Mouse (Mus musculus) adrenal gland, adult (tissue): ENCODE data around the gene Gm19345.

Experiments used
- DNase-seq, 2 experiments: peaks; one replicate each; pipeline ENCODE4 v3.0.0; 2022 to 2023; ENCODE audit warnings: low spot score in 1 of 2; ENCODE audit not compliant: inconsistent age in 2 of 2

The Gm19345 gene

DNA sequence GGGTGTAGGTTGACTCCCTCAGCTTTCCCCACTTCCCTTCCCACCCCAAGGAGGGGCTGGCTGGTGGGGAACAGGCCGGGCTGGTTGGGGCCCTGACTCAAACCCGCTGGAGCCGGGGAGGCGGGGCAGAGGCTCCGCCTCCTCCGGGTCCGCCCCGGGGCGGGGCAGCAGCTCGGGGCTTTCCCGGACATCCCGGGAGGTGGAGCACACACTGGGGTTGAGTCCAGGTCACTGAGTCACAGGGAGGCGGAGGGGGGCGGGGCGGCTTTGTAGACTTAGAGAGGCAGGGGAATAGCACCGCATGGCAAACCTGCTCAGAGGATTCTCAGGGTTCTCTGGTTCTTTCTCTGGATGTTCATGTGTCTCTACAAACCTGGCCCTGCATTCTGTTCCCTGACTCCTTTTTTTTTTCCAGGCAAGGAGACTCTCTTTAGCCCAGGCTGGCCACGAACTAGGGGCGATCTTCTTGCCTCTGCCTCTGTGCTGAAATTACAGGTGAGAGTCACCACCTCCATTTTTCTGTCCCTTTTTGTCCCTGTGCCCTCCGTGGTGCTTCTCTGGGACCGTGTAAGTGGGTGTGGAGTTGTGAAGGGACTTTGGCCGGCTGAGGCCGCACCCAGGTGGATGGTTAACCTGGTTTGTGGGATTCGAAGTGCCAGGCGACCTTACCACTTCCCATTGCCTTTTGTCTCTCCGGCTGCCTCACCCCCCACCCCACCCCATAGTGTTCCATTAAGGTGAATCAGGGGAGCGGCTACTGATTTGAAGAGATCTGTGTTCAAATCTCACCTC lies 27.4 kb upstream of the Gm19345 start:
- DNase-seq, result peak; percentile 95 to 98

DNA sequence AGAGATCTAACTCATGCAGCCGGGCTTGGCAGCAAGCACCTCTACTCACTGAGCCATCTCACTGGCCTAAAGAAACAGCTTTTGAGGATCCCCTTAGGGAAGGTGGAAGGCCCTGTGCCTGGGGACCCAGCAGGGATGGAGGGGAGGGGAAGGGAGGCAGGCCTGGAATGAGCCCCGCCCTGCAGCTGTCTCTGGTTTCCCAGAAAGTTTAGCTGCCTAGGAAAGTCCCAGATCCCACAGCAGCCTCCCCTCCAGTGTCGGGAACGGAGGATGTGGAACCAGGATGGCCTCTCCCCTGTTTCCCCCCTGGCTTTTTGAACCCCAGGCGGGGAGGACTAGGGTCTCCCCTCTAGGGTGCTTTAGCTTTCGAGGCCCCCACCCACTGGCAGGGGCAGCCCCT lies 25.0 kb upstream of the Gm19345 start:
- peak in 1 of 2 experiments; percentile 61 for DNase-seq

DNA sequence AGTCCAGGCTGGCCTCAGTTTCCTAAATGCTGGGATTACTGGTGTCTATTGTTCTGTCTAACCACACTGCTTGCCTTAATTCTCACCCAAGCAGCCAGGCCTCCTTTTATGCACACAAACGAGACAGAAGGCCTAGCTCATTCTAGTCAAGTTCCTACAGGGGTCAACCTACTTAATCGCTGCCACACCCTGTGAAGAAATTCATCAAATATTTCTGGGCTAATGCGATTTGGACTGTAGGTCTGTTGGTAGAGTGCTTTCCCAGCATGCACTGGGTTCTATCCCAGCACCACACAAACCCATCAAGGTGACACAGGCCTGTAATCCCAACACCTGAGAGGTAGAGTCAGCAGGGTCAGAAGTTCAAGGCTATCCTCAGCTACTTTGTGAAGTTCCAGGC lies 22.1 kb upstream of the Gm19345 start:
- no peak for DNase-seq

DNA sequence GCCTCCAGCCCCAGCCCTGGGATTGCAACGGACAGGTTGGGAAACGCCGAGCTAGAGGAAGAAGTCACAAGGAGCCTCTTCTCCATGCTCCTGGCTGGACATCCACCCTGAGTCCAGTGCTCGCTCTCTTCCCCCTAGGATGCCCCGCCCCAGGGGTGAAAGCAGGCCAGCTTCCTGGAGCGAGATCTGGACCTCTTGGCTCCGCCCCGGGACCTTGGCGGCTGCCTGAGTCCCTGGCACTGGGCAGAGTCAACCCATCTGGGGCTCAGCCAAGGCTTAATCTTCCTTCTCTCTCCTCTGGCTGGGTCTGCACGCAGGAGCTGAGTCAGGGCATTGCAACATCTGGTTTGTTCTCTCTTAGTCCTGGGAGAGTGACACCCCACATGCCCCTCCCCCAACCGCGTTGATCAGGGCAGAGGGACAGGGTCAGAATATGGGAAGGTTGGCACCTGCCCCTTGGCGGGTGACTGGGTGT lies 21.1 kb upstream of the Gm19345 start:
- DNase-seq, result peak; percentile 98 to 99

DNA sequence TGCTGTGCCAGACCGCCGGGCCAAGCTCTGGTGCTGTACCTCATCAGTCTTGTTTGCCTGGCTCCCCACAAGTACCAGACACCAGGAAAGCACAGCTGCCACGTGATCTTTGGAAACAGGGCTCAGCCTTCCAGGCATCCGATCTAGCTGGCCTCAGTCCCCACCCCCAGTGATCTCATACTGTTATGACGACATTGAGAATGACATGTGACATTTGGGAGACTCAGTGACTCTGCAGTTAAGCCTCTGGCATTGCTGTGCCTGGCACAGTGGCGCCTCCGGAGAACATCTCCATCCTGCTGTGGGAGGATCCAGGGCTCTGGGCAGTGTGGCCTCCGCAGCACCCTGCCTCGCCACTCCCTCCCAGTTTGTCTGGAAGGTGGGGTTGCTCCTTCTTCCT lies 20.0 kb upstream of the Gm19345 start:
- DNase-seq, result peak; percentile 82 to 91

DNA sequence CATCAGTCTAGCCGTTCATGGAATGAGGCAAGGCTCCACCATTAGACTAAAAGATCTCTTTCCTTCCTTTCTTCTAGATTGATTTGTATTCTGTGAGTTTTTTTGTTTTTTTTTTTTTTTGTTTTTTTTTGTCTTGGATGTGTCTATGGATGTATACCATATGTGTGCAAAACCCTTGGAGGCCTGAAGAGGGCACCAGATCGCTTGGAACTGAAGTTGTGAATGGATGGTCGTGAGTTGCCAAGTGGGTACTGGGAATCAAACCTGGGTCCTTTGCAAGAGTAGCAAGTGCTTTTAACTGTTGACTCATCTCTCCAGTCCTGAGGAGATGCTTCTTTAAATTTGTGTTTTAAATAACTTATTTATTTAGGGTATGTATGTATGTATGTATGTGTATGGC lies 17.7 kb upstream of the Gm19345 start:
- no peak for DNase-seq

DNA sequence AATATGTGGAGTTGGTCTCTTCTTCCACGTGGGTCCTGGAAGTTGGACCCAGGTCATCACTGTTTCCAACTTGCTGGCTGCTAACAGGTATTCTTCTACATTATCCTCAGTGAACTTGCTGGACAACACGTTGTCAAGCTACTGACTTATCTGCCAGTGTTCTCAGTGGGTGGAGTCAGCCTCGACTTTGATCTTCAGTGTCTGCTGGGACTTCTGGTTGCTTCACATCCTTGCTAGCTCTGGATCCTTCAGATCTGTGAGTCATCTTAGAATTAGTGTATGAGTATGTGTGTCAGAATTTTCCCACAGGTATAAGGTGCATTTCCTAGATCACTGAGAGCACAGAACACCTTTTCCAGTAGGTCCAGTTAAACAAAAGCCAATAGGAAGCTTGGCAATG lies 15.0 kb upstream of the Gm19345 start:
- peak; percentile 71 to 88 for DNase-seq

DNA sequence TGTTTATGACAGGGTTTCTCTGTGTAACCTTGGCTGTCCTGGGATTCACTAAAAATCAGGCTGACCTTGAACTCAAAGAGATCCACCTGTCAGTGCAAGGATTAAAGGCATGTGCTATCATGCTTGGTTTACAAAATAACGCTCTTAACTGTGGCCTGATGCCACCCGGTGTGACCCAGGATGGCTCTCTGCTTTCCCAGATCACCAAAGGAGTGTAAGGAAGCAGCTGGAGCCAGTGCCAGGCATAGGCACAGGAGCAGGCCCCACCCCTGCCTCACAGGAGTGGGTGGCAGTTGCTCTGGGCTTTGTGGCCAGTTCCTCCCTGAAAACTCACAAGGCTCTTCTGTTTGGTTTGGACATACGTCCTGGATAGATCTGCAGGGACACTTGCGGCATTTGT lies 11.4 kb upstream of the Gm19345 start:
- peak in 1 of 2 experiments; percentile 43 for DNase-seq

DNA sequence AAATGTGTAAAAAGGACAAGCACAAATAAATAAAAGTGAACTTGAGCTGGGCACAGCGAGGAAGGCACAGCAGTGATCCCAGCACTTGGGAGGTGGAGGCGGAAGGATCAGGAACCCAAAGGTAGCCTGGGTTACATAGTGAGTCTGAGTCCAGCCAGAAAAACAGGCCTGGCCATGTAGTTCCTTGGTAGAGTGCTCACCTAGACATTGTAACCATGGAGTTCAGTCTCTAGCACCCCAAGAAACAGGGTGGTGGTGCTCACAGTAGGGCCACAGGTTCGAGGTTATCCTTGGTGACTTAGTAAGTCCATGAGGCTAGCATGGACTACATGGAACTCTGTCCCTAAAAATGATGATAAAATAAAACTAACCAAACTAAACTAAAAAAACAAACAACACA lies 10.9 kb upstream of the Gm19345 start:
- no peak for DNase-seq

DNA sequence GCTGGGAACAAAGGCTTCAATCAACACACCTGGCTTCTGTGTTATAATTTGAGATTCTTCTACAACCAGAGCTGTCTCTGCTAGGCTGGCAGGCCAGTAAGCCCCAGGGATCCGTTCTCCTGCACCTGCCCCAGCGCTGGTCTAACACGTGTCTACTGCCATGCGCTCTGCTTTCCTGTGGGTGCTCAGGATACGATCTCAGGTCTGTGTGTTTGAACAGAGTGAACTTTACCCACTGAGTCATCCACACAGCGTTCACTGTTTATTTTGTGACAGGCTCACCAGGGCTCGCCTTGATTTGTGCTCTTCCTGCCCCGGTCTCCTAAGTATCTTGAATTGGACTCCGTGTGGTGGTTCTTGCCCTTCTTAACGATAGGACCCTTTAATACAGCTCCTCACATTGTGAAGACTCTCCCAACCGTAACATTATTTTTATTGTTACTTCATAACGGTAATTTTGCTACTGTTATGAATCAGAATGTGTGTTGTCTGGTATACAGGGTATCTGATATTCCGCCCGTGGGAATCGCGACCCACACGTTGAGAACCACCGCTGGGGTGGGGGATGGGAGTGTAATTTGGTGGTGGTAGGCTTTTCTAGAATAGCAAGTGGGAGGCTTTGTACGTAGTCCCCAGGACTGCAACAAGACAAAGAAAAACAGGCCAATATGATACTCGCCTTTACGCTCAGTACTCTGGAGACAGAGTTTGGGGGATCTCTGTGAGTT lies 10.0 kb upstream of the Gm19345 start:
- peak in 1 of 2 experiments; percentile 59 for DNase-seq

DNA sequence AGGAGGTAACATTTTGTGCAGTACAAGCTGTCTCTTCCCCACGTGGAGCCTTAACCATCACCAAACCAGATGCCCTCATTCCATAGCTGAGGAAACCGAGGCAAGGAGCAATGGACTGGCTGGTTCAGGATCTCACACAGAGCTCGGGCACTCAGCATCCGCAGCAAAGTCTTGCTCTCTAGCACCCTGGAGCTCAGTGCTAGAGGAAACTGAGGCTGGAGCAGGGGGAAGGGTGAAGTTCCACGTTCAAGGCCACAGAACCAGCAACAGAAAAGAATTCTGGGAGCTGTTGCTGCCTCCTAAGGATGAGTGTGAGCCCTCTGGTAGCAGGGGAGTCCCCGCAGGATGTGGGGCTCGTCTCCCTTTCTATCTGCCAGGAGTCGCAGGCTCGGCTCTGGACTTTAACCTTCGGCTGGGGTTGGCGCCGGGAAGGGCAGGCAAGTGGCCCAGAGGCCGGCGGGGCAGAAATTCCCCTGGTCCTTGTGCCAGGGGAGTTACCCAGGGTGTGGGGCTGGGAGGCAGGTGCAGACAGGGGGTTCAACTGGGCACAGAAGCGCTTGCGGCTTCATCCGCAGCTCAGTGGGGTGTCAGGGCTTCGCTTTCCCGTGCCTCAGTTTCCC lies 8.8 kb upstream of the Gm19345 start:
- peak in 1 of 2 experiments; percentile 71 for DNase-seq

DNA sequence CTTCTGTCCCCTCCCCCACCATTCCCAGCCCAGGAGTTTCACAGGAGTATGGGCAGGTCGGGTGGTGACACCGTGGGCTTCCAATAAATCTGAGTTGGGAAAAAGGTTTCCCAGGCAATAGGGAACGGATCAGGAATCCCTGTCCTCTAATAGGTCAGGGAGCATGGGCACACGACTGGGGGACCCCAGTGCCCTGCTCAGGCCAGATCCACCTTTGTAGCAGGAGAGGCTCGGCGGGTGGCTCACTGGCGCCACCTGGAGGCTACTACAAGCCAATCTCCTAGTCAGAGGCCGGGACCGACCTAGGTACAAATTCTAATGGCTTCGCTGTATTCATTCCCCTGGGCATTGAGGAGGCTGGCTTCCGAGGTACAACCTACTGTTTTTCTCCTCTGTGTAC lies 8.2 kb upstream of the Gm19345 start:
- DNase-seq, result peak; percentile 80 to 94

DNA sequence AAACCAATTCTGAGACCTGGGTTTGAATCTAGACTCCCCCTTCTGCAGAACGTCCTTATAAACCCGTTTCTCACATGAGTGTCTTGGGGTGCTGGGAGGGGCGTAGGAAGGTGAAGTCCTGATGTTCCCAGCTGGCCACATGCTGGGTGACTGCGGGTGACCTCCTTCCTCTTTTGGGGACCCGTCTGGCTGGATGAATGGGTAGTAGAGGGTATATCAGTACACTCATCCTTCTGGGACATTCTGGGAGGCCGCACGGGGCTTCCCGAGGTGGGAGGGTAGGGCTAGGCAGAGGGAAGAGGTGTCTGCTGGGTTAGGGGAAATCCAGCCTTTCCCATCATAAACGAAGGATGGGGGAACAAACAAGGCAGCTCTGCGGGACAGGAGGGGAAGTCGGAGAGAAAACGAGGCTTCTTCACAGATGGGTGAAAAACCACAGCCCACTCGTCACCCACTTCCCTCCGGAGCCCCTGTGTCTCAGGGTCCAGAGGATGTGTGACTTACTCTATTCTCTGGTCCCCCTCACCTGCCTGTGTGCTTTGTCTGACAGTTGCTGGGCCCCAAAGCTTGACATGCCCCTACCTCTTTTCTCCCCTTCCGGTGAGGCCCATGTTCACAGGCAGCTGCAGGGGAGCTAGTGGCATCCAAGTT lies 7.2 kb upstream of the Gm19345 start:
- peak in 1 of 2 experiments; percentile 51 for DNase-seq

DNA sequence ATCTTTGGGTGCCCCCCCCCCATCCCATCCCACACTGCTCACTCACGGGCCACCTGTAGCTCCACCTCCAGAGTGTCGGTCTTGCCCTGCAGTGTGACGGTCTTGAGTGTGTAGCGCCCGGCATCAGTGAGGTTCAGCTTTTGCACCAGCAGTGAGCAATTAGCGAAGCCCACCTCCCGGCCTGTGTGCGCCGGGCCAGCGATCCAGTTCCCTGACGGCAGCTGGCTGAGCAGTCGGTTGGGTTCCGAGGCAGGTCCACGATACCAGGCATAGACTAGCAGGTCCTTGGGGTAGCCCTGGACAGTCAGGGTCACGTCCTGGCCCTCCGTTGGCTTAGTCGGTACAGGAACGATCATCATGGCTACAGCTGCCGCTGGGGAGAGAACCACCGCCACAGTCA lies 1.7 kb downstream of the Gm19345 start:
- no peak for DNase-seq

DNA sequence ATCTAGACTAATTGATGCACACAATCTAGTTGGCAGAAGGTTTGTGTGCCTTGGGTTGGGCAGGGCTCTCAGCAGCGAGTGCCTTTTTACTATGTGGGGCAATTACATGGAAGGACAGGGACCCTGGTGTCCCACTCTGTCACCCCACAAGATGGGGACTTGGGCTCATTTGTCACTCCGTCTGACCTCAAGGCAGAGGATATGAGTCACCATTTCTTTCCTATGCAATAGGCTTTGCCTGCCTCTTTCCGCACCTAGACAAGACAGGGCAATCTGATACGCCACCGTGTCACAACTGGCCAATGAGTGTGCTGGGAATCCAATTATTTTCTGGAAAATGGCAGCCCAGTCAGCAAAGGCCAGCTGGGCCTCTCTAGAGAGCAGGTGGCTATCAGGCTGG lies 3.9 kb downstream of the Gm19345 start:
- DNase-seq, result no peak

DNA sequence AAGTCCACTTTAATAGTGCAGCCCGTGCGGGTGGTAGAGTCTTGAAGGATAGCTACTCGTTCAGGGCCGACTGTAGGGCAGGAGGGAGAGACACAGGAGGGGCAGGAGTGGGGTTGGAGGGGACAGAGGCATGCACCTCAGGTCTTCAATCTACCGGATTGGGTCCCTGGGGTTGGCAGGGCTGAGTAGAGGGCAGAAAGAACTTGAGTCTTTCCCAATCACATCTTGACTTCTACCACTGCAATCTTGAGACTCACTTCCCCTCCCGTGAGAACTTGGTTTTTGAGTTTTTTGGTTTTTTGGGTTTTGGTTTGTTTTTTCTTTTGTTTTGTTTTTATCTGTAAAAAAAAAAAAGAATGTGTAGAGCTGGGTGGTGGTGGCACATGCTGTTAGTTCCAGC lies 4.5 kb downstream of the Gm19345 start:
- no peak for DNase-seq

DNA sequence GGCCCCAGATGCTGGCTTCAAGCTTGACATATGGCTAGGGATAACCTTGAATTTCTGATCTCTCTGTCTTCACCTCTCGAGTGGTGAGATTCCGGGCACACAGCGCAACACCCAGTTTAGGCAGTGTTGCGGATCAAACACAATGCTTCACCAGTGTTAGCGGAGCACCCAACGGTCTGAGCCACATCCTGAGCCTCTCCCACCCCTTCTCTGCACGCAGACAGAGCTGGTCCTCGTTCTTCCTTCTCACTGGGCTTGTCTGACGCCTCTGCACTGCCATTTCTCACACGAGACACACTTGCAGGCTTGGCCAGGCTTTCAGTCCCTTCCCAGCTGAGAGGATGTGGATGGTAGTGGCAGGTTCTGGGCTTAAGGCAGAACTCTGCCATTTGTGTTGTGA lies 7.9 kb downstream of the Gm19345 start:
- DNase-seq, result no peak

DNA sequence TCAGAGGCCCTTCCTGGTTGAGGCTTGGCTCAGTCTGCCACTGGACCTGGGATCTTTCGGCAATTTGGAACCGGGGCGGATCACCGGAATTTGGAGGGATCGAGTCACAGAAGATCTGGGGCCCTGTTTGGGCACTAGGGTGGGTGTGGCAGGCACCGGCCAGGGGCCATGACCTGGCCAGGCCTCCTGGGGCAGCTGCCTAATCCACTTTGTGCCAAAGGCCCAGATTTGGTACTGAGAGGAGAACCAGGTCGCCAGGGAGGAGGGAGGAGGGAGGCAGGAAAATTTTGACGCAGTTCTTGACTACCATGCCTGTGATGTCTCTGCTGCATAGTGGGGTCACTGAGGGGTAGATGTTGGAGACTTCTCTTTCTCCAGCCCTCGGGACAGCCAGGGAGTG lies 9.4 kb downstream of the Gm19345 start, which contains the start of gene Ceacam16:
Ceacam16 (minus strand) TSS at position 101 of the 400 bp plus-strand sequence.
- DNase-seq, result no peak

DNA sequence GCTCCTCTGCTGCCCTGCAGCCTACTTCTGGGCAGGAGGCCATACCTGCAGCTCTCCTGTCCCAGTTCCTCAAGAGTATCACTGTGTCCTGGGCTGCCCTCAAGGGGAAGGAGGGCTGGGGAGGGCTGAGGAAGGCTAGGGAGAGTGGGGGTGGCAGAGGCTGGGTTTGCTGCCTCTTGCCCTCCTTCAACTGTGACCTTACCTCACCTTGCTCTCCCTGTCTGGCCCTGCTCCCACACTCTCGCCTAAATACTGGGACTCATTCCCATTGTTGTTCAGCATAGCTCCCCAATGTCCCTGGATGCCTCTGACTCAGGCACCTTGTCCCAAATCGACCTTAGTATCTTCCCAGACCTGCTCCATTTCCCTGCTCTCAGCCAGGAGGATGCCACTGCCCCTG lies 12.4 kb downstream of the Gm19345 start:
- peak in 1 of 2 experiments; percentile 87 for DNase-seq

DNA sequence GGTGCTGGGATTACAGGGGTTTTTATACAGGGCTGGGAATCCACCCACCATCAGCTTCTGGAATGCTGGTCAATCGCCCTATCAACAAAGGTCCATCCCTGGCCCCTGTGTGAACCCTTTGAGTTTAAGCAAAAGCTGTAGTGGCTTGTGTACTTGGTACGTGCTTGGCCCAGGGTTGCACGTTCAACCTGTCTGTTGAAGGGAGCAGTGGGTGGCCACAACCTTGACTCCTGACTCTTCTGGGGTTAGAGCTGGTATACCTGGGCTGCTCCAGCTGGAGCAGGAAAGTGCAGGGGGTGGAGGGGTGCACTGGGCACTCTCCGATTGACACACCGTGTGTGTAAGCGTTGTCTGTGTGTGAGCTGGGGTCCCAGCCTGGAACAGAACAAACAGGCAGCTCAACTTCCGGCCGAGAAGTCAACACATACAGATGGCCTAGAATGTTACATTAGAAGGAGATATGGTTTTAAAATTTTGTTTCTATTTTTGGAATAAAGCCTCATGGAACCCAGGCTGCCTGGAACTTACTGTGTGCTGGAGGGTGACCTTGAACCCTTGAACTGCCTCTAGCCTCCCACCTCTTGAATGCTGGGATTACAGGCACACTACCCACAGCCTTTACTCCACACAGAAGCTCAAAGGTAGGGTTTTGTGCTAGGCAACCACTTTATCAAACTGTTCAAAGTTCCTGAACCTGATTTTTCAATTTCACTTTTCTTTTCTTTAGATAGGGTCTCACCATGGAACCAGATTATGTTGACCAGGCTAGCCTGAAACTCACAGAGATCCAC lies 13.6 kb downstream of the Gm19345 start:
- DNase-seq, result no peak
